Mouse (Mus musculus) adrenal gland, adult 8-10 months (tissue): Measurements from ENCODE around the gene Dhx34. TPM values are rescaled to one million over a fixed set of nuclear protein-coding genes. Genes with fewer than 3 reads are reported as not detected.
A peak's percentile ranks its signal among the peaks of the same experiment; 100 is the strongest.
"Not testable (repeated sequence)": the region's sequence is repeated elsewhere in the genome, so short reads cannot be mapped to it uniquely, and the experiment has no call there.

ENCODE experiments used
- DNase-seq: peaks from one replicate; pipeline ENCODE4 v3.0.0; 2022
- total RNA-seq, 4 experiments: library from RNA; stranded (reverse); gene quantifications; 2 replicates each; pipeline ENCODE4 v1.2.4; 2022

Dhx34 gene
- total RNA-seq: 10 to 100 TPM; 13.7 to 20.3 (median 16.9) TPM

DNA sequence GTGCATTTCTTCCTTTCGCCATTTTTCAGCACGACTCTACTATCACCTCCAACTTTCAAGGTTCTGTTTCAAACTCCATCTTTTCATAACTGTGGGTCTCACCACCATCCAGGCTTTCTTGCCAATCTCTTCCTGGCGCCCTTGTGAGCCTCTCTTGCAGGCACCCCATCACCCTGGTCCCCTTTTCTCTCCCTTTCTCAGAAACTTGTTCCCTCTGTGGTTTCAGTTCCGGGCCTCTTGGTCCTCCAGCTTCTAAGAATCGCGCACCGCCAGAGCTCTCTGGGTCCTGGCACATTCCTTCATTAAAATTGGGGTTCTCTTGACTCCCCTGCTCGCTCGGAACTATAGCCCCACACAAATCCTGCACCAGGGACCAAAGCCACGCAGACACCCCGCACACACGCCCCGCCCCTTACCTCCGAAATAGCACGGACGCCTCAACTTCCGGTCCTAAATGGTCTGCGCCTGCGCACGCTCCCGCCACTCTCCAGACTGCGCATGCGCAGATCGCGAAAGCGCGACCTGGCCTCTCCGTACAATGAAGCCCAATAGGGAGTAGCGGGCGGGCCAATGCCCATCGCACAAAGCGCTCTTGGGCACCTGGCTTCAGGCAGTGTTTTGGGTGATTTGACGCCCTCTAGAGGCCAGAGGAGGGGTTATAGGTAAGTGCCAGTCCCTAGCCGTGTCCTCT is at the start of gene Dhx34:
Dhx34 (minus strand) TSS at position 456 of the 691 bp plus-strand sequence.
- peak; percentile 94 for DNase-seq

DNA sequence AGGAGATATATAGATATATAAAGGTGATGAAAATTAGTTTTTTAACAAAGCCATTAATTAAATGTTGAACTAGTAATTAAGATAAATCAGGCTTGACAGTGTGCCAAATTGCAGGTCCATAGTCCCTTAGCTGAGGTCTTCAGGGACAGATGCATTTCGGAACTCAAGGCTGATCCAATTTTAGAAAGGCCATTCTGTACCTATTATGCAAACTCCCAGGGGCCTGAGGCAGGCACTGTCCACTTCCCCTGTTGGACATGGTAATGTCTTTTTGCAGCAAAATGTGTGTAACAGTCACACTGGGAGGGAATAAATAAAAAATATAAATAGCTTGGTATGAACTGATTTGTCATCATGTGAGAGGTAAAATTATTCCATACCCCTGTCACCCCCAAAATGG is 49.3 kb upstream of the Dhx34 start:
- no peak for DNase-seq

DNA sequence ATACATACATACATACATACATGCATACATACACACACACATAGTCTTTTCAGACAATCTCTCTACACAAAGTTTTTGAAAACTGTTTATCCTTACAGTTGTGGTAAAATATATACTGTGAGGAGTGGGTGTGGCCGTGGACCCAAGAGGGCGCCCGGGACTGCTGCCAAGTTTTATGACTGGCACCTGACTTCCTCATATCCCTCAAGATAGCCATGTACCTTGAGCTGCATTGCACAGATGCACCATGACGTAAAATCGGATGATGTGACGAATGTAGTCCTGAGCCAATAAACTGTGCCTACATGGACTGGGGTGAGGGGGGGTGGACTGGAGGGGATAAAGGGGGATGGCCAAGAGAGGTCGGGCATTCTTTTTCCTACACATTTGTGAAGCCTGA is 44.8 kb upstream of the Dhx34 start:
- DNase-seq: not testable (repeated sequence)

DNA sequence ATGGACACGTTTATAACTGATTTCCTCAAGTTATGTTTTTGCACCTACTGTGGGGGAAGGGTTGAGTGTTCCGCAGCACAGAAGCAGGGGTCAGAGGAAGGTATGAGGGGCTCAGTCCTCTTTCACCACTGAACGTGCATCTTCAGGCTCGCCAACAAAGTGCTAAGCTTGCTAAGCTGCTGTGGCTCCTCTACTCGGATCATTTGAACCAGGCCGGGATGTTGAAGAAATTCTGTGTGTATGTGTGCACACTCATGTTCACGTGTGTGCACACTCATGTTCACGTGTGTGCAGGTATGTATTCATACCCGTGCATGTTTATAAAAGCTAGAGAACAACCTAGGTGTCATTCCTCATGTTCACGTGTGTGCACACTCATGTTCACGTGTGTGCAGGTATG is 44.0 kb upstream of the Dhx34 start:
- no peak for DNase-seq

DNA sequence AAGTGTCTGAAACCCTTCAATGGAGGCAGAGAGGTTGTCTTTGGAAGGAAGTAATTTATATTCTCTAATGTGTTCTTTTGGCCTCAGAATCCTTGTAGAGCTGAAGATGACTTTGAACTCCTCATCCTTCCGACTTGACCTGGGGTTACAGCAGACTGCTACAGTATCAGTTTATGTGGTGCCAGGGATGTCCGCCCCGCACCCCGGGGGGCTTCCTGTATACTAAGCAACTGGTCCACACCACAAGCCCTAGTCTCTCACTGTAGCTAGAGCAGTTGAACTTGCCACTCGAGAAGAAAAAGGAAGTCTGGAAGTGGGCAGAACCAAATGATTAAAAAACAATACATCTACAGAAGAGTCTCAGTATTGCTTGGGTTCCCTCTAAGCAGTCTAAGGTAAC is 42.0 kb upstream of the Dhx34 start:
- DNase-seq: no peak

DNA sequence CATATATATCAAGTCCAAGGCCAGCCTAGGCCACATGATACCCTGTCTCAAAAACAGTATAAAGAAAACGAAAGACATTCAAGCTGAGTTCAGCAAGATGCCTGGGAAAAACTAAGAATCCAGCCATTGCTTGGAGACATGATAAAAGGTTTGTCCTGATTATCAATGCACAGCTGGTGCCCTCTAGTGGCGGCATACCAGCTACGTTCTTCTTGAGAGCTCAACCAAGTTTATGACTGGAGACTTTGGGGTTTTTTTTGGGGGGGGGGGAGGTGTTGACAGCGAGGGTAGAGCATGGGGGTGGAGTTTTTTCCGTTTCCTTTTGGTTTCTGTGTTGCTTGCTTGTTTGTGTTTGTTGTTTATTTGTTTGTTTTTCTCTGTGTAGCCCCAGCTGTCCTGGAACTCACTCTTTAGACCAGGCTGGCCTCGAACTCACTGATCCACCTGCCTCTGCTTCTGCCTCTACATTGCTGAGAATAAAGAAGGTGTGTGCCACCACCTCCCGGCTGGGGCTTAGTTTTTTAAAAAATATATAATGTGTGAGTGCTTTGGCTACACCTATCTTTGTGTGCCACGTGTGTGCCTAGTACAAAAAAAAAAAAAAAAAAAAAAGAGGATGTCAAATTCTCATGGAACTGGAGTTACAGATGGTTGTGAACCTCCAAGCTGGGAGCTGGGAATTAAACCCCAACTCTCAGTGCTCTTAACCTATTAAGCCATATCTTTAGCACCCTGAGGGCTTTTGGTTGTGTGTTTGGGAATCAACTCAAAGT is 41.4 kb upstream of the Dhx34 start:
- DNase-seq: peak; percentile 56

DNA sequence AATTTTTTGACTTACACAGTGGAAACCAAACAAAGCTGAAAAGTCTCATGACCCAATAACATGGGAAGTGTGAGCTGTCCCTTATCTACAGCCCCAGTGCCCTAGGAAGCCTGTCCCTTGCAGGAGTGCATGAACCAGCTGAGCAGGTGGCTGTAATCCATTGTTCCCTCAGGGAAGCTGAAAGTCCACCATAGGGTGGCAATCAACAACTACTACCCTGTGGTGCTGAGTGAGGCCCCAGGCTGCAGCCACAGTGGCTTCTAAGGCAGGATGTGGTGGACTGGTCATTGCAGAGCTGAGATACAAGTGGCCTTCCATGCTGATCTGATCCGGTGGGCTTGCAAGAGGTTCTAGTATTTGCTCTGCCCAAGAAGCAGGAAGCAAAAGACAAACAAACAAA is 39.3 kb upstream of the Dhx34 start:
- no peak for DNase-seq

DNA sequence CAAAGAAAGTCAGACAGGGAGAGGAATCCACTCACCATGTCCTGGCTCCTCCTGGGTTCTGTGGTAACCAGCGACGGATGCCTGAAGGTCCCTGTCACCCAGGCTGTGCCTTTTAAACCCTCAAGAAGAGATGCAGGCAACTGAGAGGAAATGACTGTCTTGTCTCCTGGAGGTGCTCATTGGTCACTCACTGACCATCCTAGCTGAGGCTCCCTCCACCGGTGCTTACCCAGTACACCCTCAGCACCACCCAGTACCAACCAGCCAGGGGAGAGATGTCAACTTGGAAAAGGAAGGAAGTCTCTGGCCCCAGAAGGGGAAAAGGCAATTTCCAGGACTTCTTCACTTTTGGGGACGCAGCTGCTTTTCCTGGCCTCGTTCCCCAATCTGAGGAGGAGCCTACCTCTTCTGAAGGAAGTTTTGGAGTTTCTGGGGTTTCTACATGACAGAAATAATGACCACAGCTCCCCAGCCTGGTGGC is 37.3 kb upstream of the Dhx34 start, which contains the start of gene C5ar1:
C5ar1 (minus strand) TSS at position 431 of the 481 bp plus-strand sequence.
- DNase-seq: no peak

DNA sequence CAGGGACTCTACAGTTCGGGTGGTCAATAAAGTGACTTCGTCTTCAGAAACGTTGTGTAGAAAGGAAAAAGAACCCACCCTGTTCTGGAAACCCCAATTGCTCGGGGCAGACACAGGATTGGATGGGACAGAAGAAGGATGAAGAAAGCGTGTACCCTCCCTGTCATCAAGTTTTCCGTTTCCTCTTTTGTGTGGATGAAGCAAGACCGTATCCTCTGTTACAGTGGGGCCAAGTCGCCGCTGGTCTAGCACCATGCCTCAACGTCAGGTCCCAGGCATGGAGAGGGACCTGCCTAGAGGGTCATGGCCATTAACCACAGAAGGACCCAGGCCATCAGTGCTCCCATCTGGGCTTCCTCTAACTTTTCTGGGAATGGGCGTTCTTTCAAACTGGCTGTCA is 36.0 kb upstream of the Dhx34 start:
- no peak for DNase-seq

DNA sequence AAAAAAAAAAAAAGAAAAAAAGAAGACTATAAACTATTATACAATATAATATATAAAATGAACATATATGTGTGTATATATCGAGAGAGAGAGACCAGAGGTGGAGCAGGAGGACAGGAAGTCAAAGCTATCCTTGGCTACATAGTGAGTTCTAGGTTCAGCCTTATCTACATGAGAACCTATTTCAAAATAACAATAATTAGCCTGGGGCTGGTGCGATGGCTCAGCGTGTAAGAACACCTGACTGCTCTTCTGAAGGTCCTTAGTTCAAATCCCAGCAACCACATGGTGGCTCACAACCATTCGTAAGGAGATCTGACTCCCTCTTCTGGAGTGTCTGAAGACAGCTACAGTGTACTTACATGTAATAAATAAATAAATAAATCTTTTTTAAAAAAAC is 34.1 kb upstream of the Dhx34 start:
- DNase-seq: not testable (repeated sequence)

DNA sequence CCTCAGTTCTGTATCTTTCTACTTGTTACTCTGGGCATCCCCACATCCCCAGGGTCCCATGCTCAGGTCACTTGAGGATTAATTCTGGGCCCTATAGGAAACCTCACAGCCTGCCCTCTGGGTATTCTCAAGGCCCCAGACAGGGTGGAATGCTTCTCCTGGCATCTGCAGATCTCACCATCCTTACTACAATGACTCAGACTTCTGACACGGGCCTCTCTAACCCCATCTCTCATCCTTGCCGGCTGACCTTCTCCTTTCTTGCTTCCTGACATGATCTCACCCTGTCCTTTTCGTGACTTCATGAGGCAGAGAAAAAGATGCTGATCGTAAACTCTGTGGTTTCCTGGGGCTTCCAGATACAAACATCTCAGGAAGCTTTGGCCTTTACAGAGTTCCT is 32.4 kb upstream of the Dhx34 start:
- no peak for DNase-seq

DNA sequence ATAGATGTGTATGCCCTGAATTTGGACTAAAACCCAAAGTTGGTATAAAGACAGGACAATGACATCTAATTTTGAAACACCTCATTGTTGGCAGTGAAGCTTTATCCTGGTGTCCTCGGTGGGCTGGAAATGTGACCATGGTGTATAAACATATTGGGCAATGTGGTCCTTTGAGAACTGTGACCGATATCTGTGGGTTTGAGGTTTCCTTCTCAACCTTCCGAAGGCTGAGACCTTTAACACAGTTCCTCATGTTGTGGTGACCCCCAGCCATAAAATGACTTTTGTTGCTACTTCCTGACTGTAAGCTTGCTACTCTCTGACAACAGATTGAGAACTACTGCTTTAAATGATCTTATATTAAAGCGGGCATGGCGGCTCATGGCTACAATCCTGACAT is 28.9 kb upstream of the Dhx34 start:
- DNase-seq: no peak

DNA sequence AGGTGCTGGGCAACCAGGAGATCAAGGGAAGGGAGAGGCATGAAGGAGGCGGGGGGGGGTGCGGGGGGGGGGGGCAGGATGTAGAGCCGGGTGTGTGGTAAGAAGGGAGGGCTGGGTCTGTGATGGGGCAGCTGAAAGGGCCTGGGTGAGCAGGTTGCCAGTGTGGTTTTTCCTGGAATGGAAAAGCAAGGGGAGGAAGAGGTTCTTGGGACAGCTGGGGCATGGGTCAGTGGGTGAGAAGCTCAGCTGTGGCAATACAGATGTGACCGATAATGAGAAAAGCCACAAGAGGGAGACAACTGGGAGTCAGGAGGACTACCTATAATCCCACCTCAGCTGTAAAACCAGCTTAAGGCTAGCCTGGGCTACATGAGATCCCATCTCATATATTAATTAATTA is 24.1 kb upstream of the Dhx34 start:
- no peak for DNase-seq

DNA sequence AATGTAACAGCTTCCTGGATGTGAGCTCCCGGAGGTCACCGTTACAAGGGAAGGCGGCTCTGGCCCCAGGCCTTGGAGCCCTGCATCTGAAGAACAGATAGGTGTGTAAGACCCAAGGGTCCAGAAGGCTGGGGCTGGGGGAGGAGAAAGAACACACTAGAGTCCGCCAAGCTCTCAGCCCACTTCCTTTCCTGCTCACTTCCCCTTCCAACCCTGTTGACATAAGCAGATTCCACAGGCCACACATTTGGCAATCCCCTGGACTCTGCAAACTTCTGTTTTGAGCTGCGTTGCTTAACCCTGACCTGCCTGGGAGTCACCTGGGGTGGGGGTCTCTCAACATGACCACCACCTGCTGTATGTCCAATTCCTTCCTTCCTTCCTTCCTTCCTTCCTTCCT is 22.2 kb upstream of the Dhx34 start, which contains the start of gene C5ar2:
C5ar2 (minus strand) TSS at position 88 of the 400 bp plus-strand sequence.
- no peak for DNase-seq

DNA sequence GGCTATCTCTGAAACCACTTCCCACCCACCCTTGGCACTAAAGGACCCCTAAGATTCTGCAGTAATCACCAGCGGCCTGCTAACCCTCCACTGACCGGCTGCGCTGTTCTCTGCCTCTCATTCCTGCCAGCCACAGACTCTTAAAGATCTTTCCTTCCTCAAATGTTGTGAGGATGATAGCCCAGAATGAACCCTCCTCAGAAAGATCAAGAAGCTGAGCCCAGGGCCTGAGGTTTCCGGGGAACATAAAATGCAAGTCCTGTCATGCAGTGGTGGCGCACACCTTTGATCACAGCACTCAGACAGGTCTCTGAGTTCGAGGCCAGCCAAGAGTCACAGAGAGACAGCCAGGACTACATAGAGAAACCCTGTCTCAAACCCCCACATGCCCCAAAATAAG is 20.4 kb upstream of the Dhx34 start:
- no peak for DNase-seq

DNA sequence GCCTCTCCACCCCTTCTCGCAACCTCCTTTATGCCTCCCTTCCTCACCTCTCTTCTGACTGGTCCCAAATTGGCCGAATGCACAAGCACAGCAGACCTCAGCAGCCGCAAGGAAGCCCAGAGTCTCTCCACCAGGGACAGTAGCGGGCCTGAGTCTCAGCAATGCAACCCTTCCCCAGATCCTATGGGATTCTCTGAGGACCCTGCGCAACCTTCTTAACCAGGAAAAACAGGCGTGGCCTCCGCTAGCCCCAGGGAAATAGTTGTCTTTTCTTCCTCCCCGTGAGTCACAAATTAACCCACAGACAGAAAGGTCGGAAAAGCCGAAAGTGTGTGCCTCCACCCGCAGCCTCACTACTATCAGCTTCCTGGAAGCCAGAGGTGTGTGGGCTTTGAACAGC is 19.9 kb upstream of the Dhx34 start:
- DNase-seq: no peak

DNA sequence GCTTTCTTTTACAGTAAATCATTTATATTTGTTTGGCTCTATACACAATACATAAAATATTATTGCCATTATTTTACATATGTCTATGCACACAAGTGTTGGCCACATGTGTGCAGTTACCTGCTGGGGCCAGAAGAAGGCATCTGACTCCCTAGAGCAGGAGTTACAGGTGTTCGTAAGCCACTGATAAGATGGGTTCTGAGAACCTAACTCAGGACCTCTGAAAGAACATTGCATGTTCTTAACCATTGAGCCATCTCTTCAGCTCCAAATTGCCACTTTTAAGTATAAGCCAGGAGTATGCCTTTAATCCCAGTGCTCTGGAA is 19.1 kb upstream of the Dhx34 start:
- DNase-seq: no peak

DNA sequence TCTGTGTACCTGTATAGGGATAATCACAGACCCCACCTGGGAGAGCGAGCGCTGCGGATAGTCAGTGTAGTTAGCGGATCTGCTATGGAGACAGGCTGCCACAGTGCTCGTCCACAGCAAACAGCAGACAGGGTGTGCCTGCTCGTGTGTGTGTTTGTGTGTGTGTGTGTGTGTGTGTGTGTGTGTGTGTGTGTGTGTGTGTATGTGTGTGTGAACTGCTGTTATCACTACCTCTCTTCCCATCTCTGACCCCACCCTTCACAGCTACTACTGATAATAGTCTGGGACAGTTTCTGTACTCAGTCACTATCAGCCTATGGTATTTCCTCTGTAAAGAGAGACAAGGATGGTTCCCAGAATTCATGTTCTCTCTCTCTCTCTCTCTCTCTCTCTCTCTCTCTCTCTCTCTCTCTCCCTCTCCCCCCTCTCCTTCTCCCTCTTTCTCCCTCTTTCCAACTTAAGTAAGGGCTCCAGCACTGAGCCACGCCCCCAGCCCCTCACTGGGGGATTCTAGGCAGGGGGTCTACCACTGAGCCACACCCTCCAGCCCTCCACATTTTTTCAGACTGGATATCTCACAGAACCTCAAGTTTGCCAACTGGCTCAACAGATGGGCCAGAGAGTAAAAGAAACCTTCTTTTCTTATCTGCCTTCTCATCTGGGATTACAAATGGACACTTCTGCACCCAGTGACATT is 18.6 kb upstream of the Dhx34 start:
- DNase-seq: no peak

DNA sequence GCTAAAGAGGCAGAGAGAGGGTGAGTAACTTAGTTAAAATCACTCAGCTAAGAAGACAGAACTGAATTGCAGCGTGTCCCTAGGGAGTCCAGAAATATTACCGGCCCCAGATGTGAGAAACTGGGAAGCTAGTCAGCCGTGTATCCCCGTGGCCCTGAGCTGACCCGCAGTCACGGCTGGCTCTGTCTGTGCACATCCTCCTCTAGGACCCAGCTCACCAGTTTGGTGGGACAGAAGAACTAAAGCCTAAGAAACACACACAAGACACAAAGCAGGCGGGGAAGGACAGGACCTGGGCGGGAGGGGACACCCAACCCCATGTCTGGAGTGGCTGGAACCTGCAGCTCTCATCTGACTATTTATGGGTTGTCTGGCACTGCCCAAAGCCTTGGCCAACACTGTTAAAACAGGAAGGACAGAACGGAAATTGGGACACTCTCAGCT is 17.7 kb upstream of the Dhx34 start:
- no peak for DNase-seq

DNA sequence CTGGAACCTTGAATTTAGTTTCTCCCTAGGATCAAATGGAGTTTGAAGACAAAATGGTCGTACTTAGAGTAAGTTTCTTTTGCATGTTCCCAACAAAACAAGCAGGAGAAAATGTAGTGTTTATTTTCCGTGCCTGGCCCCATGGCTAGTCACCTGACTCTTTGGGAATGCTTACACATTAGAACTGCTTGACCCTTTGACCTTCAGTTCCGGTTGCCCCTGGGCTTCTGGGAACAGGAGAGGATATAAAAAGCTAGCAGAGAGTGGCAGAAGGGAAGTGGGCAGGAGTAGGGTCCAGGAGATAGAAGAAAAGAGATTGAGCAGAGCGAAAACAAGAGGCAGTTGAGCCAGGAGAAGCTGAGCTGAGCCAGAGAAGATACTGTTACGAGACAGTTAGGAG is 8.0 kb upstream of the Dhx34 start:
- no peak for DNase-seq

DNA sequence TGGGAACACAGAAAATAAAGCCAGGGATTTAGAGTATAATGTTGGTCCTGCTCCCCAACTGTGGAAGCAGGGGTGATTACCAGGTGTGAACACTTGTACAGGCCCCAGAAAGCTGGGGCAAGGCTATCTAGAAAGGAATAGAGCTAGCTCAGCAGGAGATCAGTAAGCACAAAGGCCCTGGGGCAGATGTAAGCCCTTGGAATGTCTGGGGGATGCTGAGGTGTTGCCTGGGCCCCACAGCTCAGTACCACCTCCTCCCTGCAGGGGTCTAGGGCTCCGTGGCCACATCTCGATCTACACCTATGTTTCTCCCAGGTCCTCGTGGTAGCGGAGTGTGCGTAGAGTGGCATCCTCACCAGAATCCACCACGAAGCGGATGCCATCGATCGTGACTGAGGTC is 7.9 kb downstream of the Dhx34 start:
- no peak for DNase-seq

DNA sequence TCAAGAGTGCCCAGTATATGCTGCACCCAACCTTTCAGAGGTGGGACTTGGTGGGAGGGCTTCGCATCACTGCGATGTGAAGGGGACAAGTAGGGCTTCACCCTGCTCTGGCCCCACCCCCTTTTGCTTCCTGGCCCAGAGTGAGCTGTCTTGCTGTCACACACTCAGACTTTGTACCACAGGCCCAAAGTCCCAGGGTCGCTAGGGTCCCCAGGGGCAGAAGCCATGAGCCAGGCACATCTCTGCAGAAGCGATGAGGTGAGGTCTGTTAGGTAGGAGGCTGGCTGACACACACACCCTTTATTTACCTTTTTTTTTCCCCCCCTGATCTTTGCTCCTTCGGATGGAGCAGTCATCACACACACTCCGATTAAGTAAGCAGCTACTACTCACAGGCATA is 8.6 kb downstream of the Dhx34 start:
- DNase-seq: no peak

DNA sequence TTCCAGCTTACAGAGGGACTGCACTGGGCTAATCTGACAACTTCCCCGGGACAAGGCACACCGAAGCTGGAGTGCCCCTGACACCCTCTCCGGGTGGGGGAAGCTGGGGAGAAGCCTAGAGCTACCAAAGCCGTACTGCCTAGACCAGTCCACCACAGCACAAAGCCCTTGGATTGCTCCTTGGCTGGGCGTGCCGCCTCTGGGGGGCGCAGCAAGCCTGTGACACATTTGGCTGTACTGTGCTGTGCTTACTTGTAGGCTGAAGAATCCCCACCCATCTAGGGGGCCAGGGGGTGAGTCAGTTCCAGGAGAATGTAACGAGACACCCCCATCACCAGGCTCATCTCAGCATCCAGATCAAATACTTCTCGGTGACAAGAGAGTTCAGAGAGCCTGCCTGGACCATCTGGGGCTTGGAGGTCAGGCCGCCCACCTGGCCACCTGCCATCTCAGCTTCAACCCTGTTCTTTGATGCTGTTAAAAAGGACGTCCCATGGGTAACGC is 10.9 kb downstream of the Dhx34 start:
- no peak for DNase-seq
